Mouse (Mus musculus) embryonic facial prominence, embryonic 11.5 days (tissue): ENCODE results near the gene Grn. TPM values are rescaled to one million over a fixed set of nuclear protein-coding genes. Genes with fewer than 3 reads are reported as not detected.
A peak's percentile ranks its signal among the peaks of the same experiment; 100 is the strongest.

Experiments
- ATAC-seq: fragments of 200-750 bp; cut with Nextera tagmentation; replicated peaks from 2 replicates; pipeline ENCODE4 v1.8.0; 2017; ENCODE audit warnings: low read depth; ENCODE audit not compliant: insufficient number of reproducible peaks, low FRiP score, low TSS enrichment
- DNase-seq: peaks from one replicate; pipeline ENCODE4 v3.0.0-alpha.2; 2015; ENCODE audit warnings: low spot score
- H3K27ac ChIP-seq: fragments of 300-500 bp; sonication (generic); replicated peaks from 2 replicates; pipeline ENCODE4 v1.5.1; 2014; ENCODE audit warnings: mild to moderate bottlenecking, low read depth, low read length, control low read depth
- H3K27me3 ChIP-seq: fragments of 300-500 bp; sonication (generic); 2 replicates; pipeline ENCODE4 v1.6.1; 2014; ENCODE audit warnings: mild to moderate bottlenecking, low read length, moderate library complexity, mixed read lengths; ENCODE audit not compliant: control insufficient read depth, insufficient read depth
- H3K36me3 ChIP-seq: fragments of 300-500 bp; sonication (generic); replicated peaks from 2 replicates; pipeline ENCODE4 v1.6.1; 2014; ENCODE audit warnings: low read depth, mild to moderate bottlenecking, low read length, moderate library complexity, mixed read lengths; ENCODE audit not compliant: control insufficient read depth, insufficient read depth
- H3K4me1 ChIP-seq: fragments of 300-500 bp; sonication (generic); 2 replicates; pipeline ENCODE4 v1.6.1; 2014; ENCODE audit warnings: low read length, mixed read lengths; ENCODE audit not compliant: control insufficient read depth, insufficient read depth
- H3K4me2 ChIP-seq: fragments of 300-500 bp; sonication (generic); 2 replicates; pipeline ENCODE4 v1.6.1; 2014; ENCODE audit warnings: low read depth, mild to moderate bottlenecking, control low read depth, low read length, moderate library complexity
- H3K4me3 ChIP-seq: fragments of 300-500 bp; sonication (generic); 2 replicates; pipeline ENCODE4 v1.5.1; 2014; ENCODE audit warnings: low read depth, low read length, control low read depth
- H3K9ac ChIP-seq: fragments of 300-500 bp; sonication (generic); replicated peaks from 2 replicates; pipeline ENCODE4 v1.6.1; 2014; ENCODE audit warnings: mild to moderate bottlenecking, control low read depth, low read length
- H3K9me3 ChIP-seq: fragments of 300-500 bp; sonication (generic); replicated peaks from 2 replicates; pipeline ENCODE4 v1.6.1; 2016; ENCODE audit warnings: mild to moderate bottlenecking, low read length, inconsistent platforms, mixed read lengths; ENCODE audit not compliant: control insufficient read depth
- WGBS: fragments of 180-500 bp; shearing (Covaris S2); extraction: QIAGEN DNeasy Blood & Tissue Kit; methylation state at CpG from one replicate; pipeline ENCODE4 v1.1.7; 2014; 5-methylcytosine and 5-hydroxymethylcytosine counted together
- polyA plus RNA-seq: library from polyadenylated mRNA; unstranded; fragments of >200 nt; fragmentation: Nextera tagmentation; extraction: Ambion mirVana; gene quantifications from 2 replicates; pipeline ENCODE4 v1.2.1, GENCODE M21; 2014

The Grn gene
- polyA plus RNA-seq, 1 experiment from 2014 or later: 38.8 TPM

DNA sequence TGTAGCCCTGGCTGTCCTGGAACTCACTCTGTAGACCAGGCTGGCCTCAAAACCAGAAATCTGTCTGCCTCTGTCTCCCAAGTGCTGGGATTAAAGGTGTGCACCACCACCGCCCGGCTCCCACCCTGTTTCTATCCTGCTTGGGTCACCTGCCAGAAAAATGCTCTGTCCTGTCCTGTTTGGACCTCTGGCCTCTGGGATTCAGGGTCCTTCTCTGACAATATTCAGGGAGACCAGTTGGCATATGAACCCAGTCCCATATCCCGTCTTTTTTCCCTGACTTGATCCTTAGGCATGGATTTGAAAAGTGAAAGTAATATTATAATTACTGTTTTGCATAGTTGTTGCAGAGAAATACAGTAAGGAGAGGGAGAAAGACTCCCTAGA is 1.6 kb downstream of the Grn start:
- Histone ChIP-seq H3K27ac (no peak overlapping the region), H3K36me3 (peaks cover 2% of the 10 kb centered on the region; the same call in 1 of the 2 replicates), H3K27me3 (no peaks in the 10 kb centered on the region), H3K9ac (no peak overlapping the region), H3K9me3 (no peaks in the 10 kb centered on the region), H3K4me1 (no peaks in the 10 kb centered on the region; the same call in 1 of the 2 replicates), H3K4me2 (no peak overlapping the region), H3K4me3 (no peak overlapping the region)
- ATAC-seq (no peak), DNase-seq (no peak)
- WGBS: 86% methylated on average over 3 of the region's 3 CpGs

- H3K4me2 ChIP-seq: no peak overlapping the region
- no peaks in the 10 kb centered on the region for H3K9me3 ChIP-seq
- peaks cover 2% of the 10 kb centered on the region; the same call in 1 of the 2 replicates for H3K36me3 ChIP-seq
- no peak for DNase-seq
- H3K9ac ChIP-seq: no peak overlapping the region; the same call in 1 of the 2 replicates
- WGBS: 65% methylated on average over 16 of the region's 16 CpGs
- no peaks in the 10 kb centered on the region; the same call in 1 of the 2 replicates for H3K27me3 ChIP-seq
- ATAC-seq: no peak
- no peak overlapping the region for H3K4me3 ChIP-seq
- peaks cover 4% of the 10 kb centered on the region for H3K4me1 ChIP-seq
- no peak overlapping the region for H3K27ac ChIP-seq
Observed at GRCm38 (mm10) chr11:102432115-102432843, 2.2 kb downstream of the Grn start.

- ATAC-seq (no peak), DNase-seq (no peak)
- Histone ChIP-seq H3K27ac (no peak overlapping the region), H3K27me3 (no peaks in the 10 kb centered on the region; the same call in 1 of the 2 replicates), H3K9ac (no peak overlapping the region; the same call in 1 of the 2 replicates), H3K9me3 (no peaks in the 10 kb centered on the region), H3K4me3 (no peak overlapping the region), H3K4me2 (no peak overlapping the region), H3K36me3 (peaks cover 2% of the 10 kb centered on the region; the same call in 1 of the 2 replicates), H3K4me1 (peaks cover 10% of the 10 kb centered on the region)
- 92% methylated on average over 6 of the region's 6 CpGs for WGBS
Observed at GRCm38 (mm10) chr11:102432896-102433295, 2.8 kb downstream of the Grn start.

DNA sequence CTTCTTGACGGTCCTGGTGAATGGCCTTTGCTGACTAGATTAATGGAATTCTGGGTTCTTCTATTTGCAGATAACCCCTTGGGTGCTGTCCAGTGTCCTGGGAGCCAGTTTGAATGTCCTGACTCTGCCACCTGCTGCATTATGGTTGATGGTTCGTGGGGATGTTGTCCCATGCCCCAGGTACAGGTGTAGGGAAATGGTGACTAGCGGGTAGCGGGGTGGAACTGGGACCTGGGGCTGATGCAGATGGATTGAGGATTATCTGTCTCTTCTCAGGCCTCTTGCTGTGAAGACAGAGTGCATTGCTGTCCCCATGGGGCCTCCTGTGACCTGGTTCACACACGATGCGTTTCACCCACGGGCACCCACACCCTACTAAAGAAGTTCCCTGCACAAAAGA is 3.8 kb downstream of the Grn start:
- H3K27me3 ChIP-seq: no peaks in the 10 kb centered on the region; the same call in 1 of the 2 replicates
- H3K9me3 ChIP-seq: no peaks in the 10 kb centered on the region
- ATAC-seq (no peak), DNase-seq (no peak)
- peaks cover 2% of the 10 kb centered on the region for H3K36me3 ChIP-seq
- H3K9ac ChIP-seq: no peak overlapping the region
- H3K4me3 ChIP-seq: no peak overlapping the region
- whole genome bisulfite sequencing: 90% methylated on average over 7 of the region's 7 CpGs
- peaks cover 16% of the 10 kb centered on the region for H3K4me1 ChIP-seq
- H3K27ac ChIP-seq: no peak overlapping the region
- H3K4me2 ChIP-seq: no peak overlapping the region

- WGBS: 9% methylated on average over 7 of the region's 7 CpGs
- Histone ChIP-seq H3K4me2 (no peak overlapping the region), H3K27me3 (no peaks in the 10 kb centered on the region; the same call in 1 of the 2 replicates), H3K4me3 (no peak overlapping the region), H3K9ac (no peak overlapping the region), H3K36me3 (peaks cover 4% of the 10 kb centered on the region), H3K27ac (no peak overlapping the region), H3K4me1 (peaks cover 16% of the 10 kb centered on the region), H3K9me3 (no peaks in the 10 kb centered on the region)
- ATAC-seq (0 out of 2 replicates have a peak, but pooled peaks have one; percentile 2), DNase-seq (peak; percentile 96)
Observed at GRCm38 (mm10) chr11:102434406-102434805, 4.3 kb downstream of the Grn start.

DNA sequence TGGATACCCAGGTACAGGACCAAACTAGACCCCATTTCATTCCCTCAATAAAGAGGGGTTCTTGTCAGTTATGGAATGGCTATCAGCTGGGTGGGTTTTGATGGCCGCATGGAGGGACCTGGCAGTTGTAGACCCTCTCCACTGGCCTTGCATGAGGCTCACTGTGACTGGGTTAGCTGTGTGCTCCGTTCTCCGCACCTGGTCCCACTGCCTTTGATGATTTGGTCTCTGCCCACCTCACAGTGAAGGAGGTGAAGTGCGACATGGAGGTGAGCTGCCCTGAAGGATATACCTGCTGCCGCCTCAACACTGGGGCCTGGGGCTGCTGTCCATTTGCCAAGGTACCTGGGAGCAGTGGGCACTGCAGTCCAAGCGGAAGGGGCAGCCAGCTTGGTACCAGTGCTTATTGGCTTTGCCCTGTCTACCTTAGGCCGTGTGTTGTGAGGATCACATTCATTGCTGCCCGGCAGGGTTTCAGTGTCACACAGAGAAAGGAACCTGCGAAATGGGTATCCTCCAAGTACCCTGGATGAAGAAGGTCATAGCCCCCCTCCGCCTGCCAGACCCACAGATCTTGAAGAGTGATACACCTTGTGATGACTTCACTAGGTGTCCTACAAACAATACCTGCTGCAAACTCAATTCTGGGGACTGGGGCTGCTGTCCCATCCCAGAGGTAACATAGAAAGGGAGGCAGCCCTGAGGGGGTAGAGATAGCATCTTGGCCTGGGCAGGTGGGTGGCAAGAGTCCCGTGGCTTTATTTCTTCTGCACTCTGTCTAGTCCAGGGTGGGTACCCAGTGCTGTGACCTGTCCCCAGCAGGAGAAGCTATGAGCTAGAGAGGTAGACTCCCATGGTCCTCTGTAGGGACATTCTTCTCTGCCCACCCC is 4.9 kb downstream of the Grn start:
- Histone ChIP-seq H3K9ac (no peak overlapping the region), H3K27me3 (no peaks in the 10 kb centered on the region; the same call in 1 of the 2 replicates), H3K4me1 (peaks cover 16% of the 10 kb centered on the region), H3K36me3 (peaks cover 5% of the 10 kb centered on the region), H3K27ac (no peak overlapping the region), H3K9me3 (no peaks in the 10 kb centered on the region), H3K4me3 (no peak overlapping the region), H3K4me2 (no peak overlapping the region)
- DNase-seq (no peak), ATAC-seq (no peak)
- WGBS: 93% methylated on average over 11 of the region's 11 CpGs

GRCm38 (mm10) chr11:102435754-102436470 is 5.8 kb downstream of the Grn start:
- H3K27ac ChIP-seq: no peak overlapping the region
- H3K4me3 ChIP-seq: no peak overlapping the region
- H3K27me3 ChIP-seq: no peaks in the 10 kb centered on the region; the same call in 1 of the 2 replicates
- H3K4me1 ChIP-seq: peaks cover 16% of the 10 kb centered on the region
- H3K36me3 ChIP-seq: peaks cover 5% of the 10 kb centered on the region
- ATAC-seq (no peak), DNase-seq (no peak)
- H3K9me3 ChIP-seq: no peaks in the 10 kb centered on the region
- no peak overlapping the region for H3K4me2 ChIP-seq
- H3K9ac ChIP-seq: no peak overlapping the region
- WGBS: 89% methylated on average over 18 of the region's 18 CpGs
